Mouse (Mus musculus) midbrain, embryonic 13.5 days (tissue): Measurements from ENCODE around the gene Tusc2. TPM values are rescaled to one million over a fixed set of nuclear protein-coding genes. Genes with fewer than 3 reads are reported as not detected.
A peak's percentile ranks its signal among the peaks of the same experiment; 100 is the strongest.
"Not testable (repeated sequence)": the region's sequence is repeated elsewhere in the genome, so short reads cannot be mapped to it uniquely, and the experiment has no call there.

Experiments used
- ATAC-seq: fragments of 200-750 bp; cut with Nextera tagmentation; 2 replicates; pipeline ENCODE4 v1.8.0; 2017; ENCODE audit warnings: mild to moderate bottlenecking, moderate TSS enrichment, moderate library complexity
- H3K27ac ChIP-seq: fragments of 300-500 bp; sonication (generic); 2 replicates; pipeline ENCODE4 v1.5.1; 2015; ENCODE audit warnings: inconsistent platforms, mild to moderate bottlenecking, moderate library complexity
- H3K27me3 ChIP-seq: fragments of 300-500 bp; sonication (generic); 2 replicates; pipeline ENCODE4 v1.6.1; 2015; ENCODE audit warnings: mild to moderate bottlenecking, inconsistent platforms
- H3K36me3 ChIP-seq: fragments of 300-500 bp; sonication (generic); 2 replicates; pipeline ENCODE4 v1.6.1; 2015; ENCODE audit warnings: mild to moderate bottlenecking, inconsistent platforms
- H3K4me1 ChIP-seq: fragments of 300-500 bp; sonication (generic); replicated peaks from 2 replicates; pipeline ENCODE4 v1.6.1; 2015; ENCODE audit warnings: inconsistent platforms
- H3K4me2 ChIP-seq: fragments of 300-500 bp; sonication (generic); replicated peaks from 2 replicates; pipeline ENCODE4 v1.6.1; 2015; ENCODE audit warnings: moderate library complexity, mild to moderate bottlenecking, inconsistent platforms
- H3K4me3 ChIP-seq: fragments of 300-500 bp; sonication (generic); replicated peaks from 2 replicates; pipeline ENCODE4 v1.5.1; 2015; ENCODE audit warnings: mild to moderate bottlenecking, inconsistent platforms
- H3K9ac ChIP-seq: fragments of 300-500 bp; sonication (generic); replicated peaks from 2 replicates; pipeline ENCODE4 v1.6.1; 2015; ENCODE audit warnings: mild to moderate bottlenecking, inconsistent platforms
- H3K9me3 ChIP-seq: fragments of 300-500 bp; sonication (generic); 2 replicates; pipeline ENCODE4 v1.6.1; 2016; ENCODE audit warnings: mild to moderate bottlenecking, inconsistent platforms
- WGBS: fragments of 180-500 bp; shearing (Covaris S2); methylation state at CpG from one replicate; pipeline ENCODE4 v1.1.7; 2015; 5-methylcytosine and 5-hydroxymethylcytosine counted together
- polyA plus RNA-seq: library from polyadenylated mRNA; unstranded; fragments of >200 nt; fragmentation: Nextera tagmentation; extraction: Ambion mirVana; gene quantifications from 2 replicates; pipeline ENCODE4 v1.2.1, GENCODE M21; 2015

Tusc2 gene
- polyA plus RNA-seq, 1 experiment from 2014 or later: 109 TPM

- H3K27me3 ChIP-seq: no peaks in the 10 kb centered on the region
- 0 out of 2 replicates have a peak overlapping the region, but pooled peaks have one; percentile 6 for H3K4me2 ChIP-seq
- no peak for ATAC-seq
- H3K9me3 ChIP-seq: no peaks in the 10 kb centered on the region
- peak overlapping the region; percentile 23; the same call in 1 of the 2 replicates for H3K9ac ChIP-seq
- H3K27ac ChIP-seq: peak overlapping the region; percentile 14; the same call in 1 of the 2 replicates
- H3K4me3 ChIP-seq: 0 out of 2 replicates have a peak overlapping the region, but pooled peaks have one; percentile 1
- H3K4me1 ChIP-seq: peaks cover 52% of the 10 kb centered on the region
- H3K36me3 ChIP-seq: peaks cover 44% of the 10 kb centered on the region
- WGBS: 98% methylated on average over 2 of the region's 2 CpGs
These were observed 9.2 kb downstream of the Tusc2 start for GRCm38 (mm10) chr9:107572327-107572662.

- peaks cover 44% of the 10 kb centered on the region for H3K36me3 ChIP-seq
- not testable (repeated sequence) for H3K27ac ChIP-seq, ATAC-seq, H3K4me2 ChIP-seq, H3K4me3 ChIP-seq, H3K27me3 ChIP-seq, H3K9ac ChIP-seq, H3K9me3 ChIP-seq
- peaks cover 51% of the 10 kb centered on the region for H3K4me1 ChIP-seq
- WGBS: 74% methylated on average over 6 of the region's 6 CpGs
These were observed 10.7 kb downstream of the Tusc2 start for GRCm38 (mm10) chr9:107573774-107574173.

GRCm38 (mm10) chr9:107575579-107576356 is 12.7 kb downstream of the Tusc2 start:
- H3K27ac ChIP-seq: peak overlapping the region; percentile 15; the same call in 1 of the 2 replicates
- no peak overlapping the region for H3K4me2 ChIP-seq
- peaks cover 38% of the 10 kb centered on the region for H3K36me3 ChIP-seq
- peaks cover 55% of the 10 kb centered on the region for H3K4me1 ChIP-seq
- no peak overlapping the region for H3K9ac ChIP-seq
- ATAC-seq: no peak
- no peaks in the 10 kb centered on the region for H3K27me3 ChIP-seq
- no peak overlapping the region for H3K4me3 ChIP-seq
- no peaks in the 10 kb centered on the region for H3K9me3 ChIP-seq
- WGBS: 92% methylated on average over 14 of the region's 14 CpGs

- Histone ChIP-seq H3K27me3 (no peaks in the 10 kb centered on the region), H3K9me3 (no peaks in the 10 kb centered on the region), H3K4me1 (peaks cover 55% of the 10 kb centered on the region), H3K9ac (peak within 1 kb of the TSS; percentile 42), H3K4me3 (peak within 1 kb of the TSS; percentile 27), H3K4me2 (peak within 1 kb of the TSS; percentile 44), H3K36me3 (peaks cover 30% of the 10 kb centered on the region), H3K27ac (peak within 1 kb of the TSS; percentile 22)
- WGBS: 28% methylated on average over 16 of the region's 16 CpGs
- ATAC-seq: peak; percentile 59; the same call in 1 of the 2 replicates
These were observed 13.5 kb downstream of the Tusc2 start, which contains the start of gene Hyal1 for GRCm38 (mm10) chr9:107576357-107577107. Gene Hyal1, plus strand, starts transcription at chr9:107576927.

DNA sequence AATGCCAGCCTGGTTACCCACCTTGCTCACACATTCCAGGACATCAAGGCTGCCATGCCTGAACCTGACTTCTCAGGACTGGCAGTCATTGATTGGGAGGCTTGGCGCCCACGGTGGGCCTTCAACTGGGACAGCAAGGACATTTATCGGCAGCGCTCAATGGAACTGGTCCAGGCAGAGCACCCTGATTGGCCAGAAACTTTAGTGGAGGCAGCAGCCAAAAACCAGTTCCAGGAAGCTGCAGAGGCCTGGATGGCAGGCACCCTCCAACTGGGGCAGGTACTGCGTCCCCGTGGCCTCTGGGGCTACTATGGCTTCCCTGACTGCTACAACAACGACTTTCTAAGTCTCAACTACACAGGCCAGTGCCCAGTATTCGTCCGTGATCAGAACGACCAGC is 14.8 kb downstream of the Tusc2 start:
- 94% methylated on average over 10 of the region's 10 CpGs for WGBS
- ATAC-seq: no peak
- H3K4me1 ChIP-seq: peaks cover 50% of the 10 kb centered on the region

DNA sequence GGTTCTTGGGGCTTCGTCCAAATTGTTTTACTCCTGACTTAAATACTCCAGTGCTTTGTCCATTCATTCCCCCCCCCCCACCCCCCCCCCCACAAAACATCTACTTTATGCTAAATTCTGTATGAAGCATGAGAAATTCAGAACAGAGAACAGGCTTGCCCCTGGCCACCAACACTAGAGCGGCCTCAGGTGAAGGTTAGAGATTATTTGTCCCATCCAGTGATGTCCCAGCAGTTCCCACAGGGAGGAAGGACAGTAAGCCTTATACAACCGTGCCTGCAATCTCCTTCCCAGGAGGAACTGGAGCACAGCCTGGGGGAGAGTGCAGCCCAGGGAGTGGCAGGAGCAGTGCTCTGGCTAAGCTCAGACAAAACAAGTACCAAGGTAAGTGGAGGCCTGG is 15.5 kb downstream of the Tusc2 start, which contains the start of gene Naa80:
Naa80 (plus strand) TSS at position 301 of the 400 bp plus-strand sequence.
- no peak within 1 kb of the TSS for H3K27ac ChIP-seq
- H3K9me3 ChIP-seq: no peaks in the 10 kb centered on the region
- peak within 1 kb of the TSS; percentile 1; the same call in 1 of the 2 replicates for H3K9ac ChIP-seq
- WGBS: 81% methylated on average over 3 of the region's 3 CpGs
- H3K4me2 ChIP-seq: no peak within 1 kb of the TSS
- no peaks in the 10 kb centered on the region for H3K27me3 ChIP-seq
- H3K4me1 ChIP-seq: peaks cover 50% of the 10 kb centered on the region
- no peak for ATAC-seq
- H3K4me3 ChIP-seq: no peak within 1 kb of the TSS
- H3K36me3 ChIP-seq: peaks cover 22% of the 10 kb centered on the region

More for the DNA sequence above, 14.8 kb downstream of the Tusc2 start:
- H3K27me3 ChIP-seq: no peaks in the 10 kb centered on the region
- no peak overlapping the region for H3K4me2 ChIP-seq
- H3K36me3 ChIP-seq: peaks cover 22% of the 10 kb centered on the region
- no peaks in the 10 kb centered on the region for H3K9me3 ChIP-seq
- H3K4me3 ChIP-seq: no peak overlapping the region
- H3K27ac ChIP-seq: no peak overlapping the region
- no peak overlapping the region for H3K9ac ChIP-seq

- ATAC-seq: no peak
- H3K4me3 ChIP-seq: no peak overlapping the region
- WGBS: 94% methylated on average over 14 of the region's 14 CpGs
- no peak overlapping the region for H3K27ac ChIP-seq
- H3K36me3 ChIP-seq: peaks cover 22% of the 10 kb centered on the region
- H3K9me3 ChIP-seq: no peaks in the 10 kb centered on the region
- H3K4me2 ChIP-seq: no peak overlapping the region
- peak overlapping the region; percentile 1; the same call in 1 of the 2 replicates for H3K9ac ChIP-seq
- H3K27me3 ChIP-seq: no peaks in the 10 kb centered on the region
- peaks cover 50% of the 10 kb centered on the region for H3K4me1 ChIP-seq
These were observed 16.2 kb downstream of the Tusc2 start for GRCm38 (mm10) chr9:107579023-107579900.

DNA sequence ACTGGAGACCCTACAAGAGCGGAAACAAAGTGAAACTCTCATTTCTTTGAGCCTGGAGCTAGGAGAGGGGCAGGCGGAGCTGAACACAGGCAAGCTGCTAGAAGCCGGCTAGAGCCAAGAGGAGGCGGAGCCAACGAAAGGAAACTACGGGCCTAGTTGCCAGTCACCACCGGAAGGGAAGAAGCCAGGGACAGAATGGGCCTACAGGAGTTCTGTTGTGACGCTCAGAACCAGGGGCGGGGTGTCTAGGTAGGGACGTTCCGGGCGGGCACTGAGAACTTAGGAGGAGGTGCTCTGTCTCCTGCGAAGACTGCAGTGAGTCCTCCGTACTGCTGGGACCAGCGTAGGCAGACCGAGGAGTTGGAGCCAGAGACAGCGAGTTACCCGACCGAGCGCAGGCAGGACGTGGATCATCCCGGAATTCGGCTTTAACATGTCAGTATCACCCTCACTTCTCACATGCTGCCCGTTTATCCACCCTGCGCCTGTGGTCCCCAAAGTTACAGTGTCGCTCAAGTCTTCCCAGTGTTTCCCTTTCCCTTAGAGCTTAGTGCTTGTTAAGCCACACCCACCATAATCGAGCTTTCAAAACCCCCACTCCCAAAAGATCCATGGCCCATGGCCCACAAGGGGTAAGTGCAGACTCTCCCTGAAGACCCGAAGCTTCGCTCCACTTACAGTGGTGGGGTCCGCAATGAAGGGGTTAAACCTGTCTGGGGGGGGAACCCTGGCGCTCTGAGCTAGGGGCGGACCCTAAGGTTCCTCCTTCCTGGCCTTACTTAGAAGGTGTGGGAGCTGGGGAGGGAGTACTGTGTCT is 17.7 kb downstream of the Tusc2 start, which contains the start of gene Hyal3:
Hyal3 (plus strand) TSS at position 318 of the 817 bp plus-strand sequence.
- H3K4me1 ChIP-seq: peaks cover 50% of the 10 kb centered on the region
- WGBS: under 1% methylated on average over 32 of the region's 32 CpGs
- no peaks in the 10 kb centered on the region for H3K9me3 ChIP-seq
- H3K4me3 ChIP-seq: peak within 1 kb of the TSS; percentile 60
- H3K36me3 ChIP-seq: peaks cover 17% of the 10 kb centered on the region
- ATAC-seq: peak; percentile 82
- peak within 1 kb of the TSS; percentile 78 for H3K9ac ChIP-seq
- H3K27ac ChIP-seq: peak within 1 kb of the TSS; percentile 80
- H3K4me2 ChIP-seq: peak within 1 kb of the TSS; percentile 97
- no peaks in the 10 kb centered on the region for H3K27me3 ChIP-seq

DNA sequence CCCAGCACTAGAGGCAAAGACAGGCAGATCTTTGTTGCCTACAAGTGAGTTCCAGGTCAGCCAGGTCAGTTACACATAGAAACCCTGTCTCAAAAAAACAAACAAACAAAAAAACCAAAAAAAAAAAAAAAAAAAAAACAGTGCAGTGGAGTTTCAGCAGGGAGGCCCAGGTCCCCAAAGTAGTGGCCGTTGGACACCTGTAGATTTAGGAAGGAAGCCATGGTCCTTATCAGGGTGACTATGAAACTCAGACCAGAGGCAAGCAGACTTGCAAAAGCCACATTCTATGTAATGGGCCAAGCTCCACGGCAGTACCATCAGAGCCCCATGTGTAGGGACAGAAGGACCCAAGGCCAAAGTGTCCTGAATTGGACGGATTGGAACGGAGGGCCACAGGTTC is 18.5 kb downstream of the Tusc2 start:
- peak overlapping the region; percentile 78 for H3K9ac ChIP-seq
- H3K36me3 ChIP-seq: peaks cover 17% of the 10 kb centered on the region
- peaks cover 48% of the 10 kb centered on the region for H3K4me1 ChIP-seq
- ATAC-seq: no peak
- peak overlapping the region; percentile 97 for H3K4me2 ChIP-seq
- H3K27me3 ChIP-seq: no peaks in the 10 kb centered on the region
- H3K27ac ChIP-seq: no peak overlapping the region
- 84% methylated on average over 4 of the region's 4 CpGs for WGBS
- peak overlapping the region; percentile 60 for H3K4me3 ChIP-seq
- H3K9me3 ChIP-seq: no peaks in the 10 kb centered on the region

GRCm38 (mm10) chr9:107582509-107583062 is 19.5 kb downstream of the Tusc2 start:
- no peaks in the 10 kb centered on the region for H3K27me3 ChIP-seq
- H3K4me1 ChIP-seq: peaks cover 41% of the 10 kb centered on the region
- no peak for ATAC-seq
- H3K4me3 ChIP-seq: no peak overlapping the region
- no peaks in the 10 kb centered on the region for H3K9me3 ChIP-seq
- H3K9ac ChIP-seq: 0 out of 2 replicates have a peak overlapping the region, but pooled peaks have one; percentile 32
- peaks cover 17% of the 10 kb centered on the region for H3K36me3 ChIP-seq
- 0 out of 2 replicates have a peak overlapping the region, but pooled peaks have one; percentile 0 for H3K4me2 ChIP-seq
- WGBS: 91% methylated on average over 7 of the region's 7 CpGs
- no peak overlapping the region for H3K27ac ChIP-seq
